Mouse (Mus musculus): ENCODE measurements around the gene Zdhhc8.

GRCm38 (mm10) chr16:18233451-18233850, 1.5 kb downstream of the Zdhhc8 start:
- no peak for TF ChIP-seq CTCF (IDR thresholded peaks at IDR 0.05; ENCODE audit: extremely low read depth, insufficient read length, insufficient replicate concordance, low read depth, low read length)
- TF ChIP-seq POLR2A (IDR thresholded peaks at IDR 0.05; ENCODE audit: low read depth, low read length) = no peak

Measured in small intestine, adult 2 months (tissue).